Mouse (Mus musculus): ENCODE data around the gene Cd68.
A peak's percentile ranks its signal among the peaks of the same experiment; 100 is the strongest.
"Not testable (repeated sequence)": the region's sequence is repeated elsewhere in the genome, so short reads cannot be mapped to it uniquely, and the experiment has no call there.

The Cd68 gene

DNA sequence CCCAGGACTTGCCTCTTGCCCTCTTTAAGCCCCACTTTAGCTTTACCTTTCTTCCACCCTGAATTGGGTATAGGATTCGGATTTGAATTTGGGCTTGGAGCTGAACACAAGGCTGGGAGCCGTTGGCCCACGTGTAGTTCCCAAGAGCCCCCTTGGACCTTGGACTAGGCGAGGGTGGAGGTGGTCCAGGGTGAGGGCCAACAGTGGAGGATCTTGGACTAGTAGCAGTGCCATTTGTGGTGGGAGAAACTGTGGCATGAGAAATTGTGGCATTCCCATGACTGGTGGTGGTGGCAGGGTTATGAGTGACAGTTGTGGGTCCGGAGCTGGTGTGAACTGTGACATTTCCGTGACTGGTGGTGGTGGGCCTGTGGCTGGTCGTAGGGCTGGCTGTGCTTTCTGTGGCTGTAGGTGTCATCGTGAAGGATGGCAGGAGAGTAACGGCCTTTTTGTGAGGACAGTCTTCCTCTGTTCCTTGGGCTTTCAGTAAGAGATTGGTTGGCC lies 444 bp downstream of the Cd68 start:
- DNase-seq: no peak

DNA sequence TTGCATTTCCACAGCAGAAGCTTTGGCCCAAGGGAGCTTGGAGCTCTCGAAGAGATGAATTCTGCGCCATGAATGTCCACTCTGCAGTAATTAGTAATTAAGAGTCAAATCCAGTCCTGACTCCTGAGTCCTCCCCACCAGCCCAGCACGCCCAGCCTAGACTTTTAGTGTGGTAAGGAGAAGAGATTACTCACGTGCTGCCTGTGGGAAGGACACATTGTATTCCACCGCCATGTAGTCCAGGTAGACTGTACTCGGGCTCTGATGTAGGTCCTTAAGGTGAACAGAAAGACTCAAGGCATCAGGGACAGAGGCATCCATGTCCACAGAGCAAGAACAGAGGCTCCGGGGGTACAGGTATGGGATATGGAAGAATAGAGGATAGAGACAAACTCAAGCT lies 1.1 kb downstream of the Cd68 start:
- DNase-seq: no peak

- DNase-seq: peak in 1 of 2 experiments; percentile 47
These were observed 2.2 kb downstream of the Cd68 start for GRCm38 (mm10) chr11:69663795-69664194.

DNA sequence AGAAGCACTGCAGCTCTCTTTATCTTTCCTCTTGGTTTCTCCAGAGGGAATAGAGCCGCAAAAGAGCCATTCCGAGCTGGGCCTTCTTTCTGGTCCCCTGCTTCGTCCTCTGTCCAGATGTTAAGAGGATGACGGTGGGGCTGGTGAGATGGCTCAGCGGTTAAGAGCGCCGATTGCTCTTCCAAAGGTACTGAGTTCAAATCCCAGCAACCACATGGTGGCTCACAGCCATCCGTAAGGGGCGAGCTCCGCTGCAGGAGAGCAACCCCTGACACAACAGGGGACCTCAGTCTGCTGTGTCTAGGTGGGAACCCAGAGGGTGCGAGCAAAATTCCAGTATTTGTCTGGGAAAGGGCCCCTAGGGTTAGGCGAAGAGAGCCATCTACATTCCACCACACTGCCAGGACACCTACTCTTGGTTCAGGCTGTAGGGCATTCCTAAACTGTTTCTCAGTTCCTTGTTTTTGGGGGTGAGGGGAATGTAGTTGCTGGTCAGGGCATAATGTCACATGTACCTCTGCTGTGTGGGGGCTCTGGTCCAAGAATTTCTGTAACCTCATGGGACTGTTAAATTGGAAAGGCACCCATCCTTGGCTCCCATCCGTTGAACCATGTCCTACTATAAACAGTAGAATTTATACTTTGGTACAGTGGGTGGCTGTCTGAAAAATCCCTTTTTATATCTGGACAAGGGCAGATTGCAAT lies 2.8 kb downstream of the Cd68 start:
- DNase-seq: no peak

- DNase-seq: peak; percentile 94 to 95
These were observed 3.6 kb downstream of the Cd68 start, which contains the start of gene Mpdu1 for GRCm38 (mm10) chr11:69662213-69662966. Mpdu1 (minus strand) TSS chr11:69662642.

DNA sequence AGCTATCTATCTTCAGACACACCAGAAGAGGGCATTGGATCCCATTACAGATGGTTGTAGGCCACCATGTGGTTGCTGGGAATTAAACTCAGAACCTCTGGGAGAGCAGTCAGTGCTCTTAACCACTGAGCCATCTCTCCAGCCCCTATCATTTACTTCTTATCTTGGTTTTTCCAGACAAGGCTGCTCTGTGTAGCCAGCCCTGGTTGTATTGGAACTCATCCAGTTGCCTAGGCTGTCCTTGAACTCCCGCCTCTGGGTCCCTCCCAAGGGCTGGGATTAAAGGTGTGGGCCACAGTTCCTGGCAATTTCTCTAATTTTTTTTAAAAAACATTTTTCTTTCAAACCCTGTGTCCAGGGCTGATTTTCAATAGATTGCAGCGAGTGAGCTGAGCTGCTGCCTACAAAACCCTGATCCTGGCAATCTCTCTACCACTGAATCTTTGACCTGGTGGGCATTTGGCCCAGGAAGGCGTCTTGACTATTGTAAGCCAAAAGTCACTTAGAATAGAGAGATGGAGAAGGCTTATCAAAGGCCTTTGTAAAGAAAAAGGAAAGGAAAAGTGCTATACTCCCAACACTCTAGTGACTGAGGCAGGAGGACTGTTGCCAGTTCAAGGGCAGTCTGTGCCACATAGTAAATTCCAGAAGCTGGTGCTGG lies 4.6 kb downstream of the Cd68 start:
- peak in 1 of 2 experiments; percentile 55 for DNase-seq

DNA sequence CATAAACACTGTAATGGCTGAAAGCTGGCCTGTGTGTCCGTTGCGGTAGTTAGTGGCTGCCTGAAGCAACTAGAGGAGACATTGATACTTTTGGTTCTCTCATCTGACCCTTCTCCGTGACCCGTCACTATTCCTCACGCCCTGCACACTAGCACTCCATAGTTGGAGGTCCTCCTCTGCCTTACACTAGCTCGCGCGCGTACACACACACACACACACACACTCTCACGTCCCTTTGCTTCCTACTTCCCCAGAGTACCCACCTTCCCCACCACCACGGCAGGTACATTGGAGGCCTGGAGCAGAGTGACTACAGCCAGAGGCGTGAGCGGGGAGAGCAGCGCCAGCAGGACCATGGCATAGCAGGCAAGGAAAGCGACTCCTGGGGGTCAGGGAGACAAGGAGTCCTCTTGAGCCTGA lies 8.5 kb downstream of the Cd68 start:
- DNase-seq: no peak

GRCm38 (mm10) chr11:69656617-69657461 lies 9.1 kb downstream of the Cd68 start:
- DNase-seq: peak in 1 of 2 experiments; percentile 68

DNA sequence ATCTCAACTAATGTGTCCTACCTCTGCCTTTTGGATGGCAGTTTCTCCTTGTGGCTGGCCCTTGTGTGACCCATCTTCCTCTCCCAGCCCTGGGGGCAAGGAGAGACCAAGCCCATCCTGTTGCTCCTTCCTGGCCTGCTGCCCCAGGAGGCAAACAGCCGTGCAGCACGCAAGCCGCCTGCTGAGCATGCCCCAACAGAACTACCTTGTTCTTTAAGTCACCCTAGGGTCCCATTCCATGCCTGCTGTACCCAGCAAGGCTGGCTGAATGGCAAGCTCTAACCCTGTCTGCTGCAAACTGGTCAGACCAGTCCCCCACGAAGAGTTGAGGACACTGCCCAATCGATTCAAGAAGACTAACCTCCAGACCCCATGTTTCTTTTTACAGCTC lies 9.9 kb downstream of the Cd68 start:
- DNase-seq: no peak

- DNase-seq: peak; percentile 68 to 87
These were observed 10.5 kb downstream of the Cd68 start, which contains the start of gene Sox15 for GRCm38 (mm10) chr11:69655264-69656064. Sox15 (plus strand) TSS chr11:69655314.

DNA sequence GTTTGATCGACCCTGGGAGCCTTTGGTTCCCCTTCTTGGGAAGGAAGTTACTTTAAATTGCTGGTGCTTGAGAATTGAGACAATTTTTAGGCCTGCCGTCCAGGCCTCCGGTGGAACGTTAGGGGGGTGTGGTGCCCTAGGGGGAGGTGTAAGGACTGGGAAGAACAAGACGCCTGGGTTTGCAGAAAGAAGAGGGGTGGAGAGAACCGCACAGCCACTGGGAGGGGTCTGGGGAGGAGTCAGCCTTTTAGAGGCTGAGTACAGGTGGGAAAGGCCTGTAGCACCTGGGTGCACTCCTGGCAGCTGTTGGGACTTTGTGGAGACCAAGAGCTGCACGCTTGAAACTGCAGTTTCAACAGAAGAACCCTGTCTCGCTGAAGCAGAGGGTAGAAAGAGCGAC lies 11.2 kb downstream of the Cd68 start:
- DNase-seq: no peak

GRCm38 (mm10) chr11:69653399-69653798 lies 12.6 kb downstream of the Cd68 start:
- no peak for DNase-seq

- no peak for DNase-seq
These were observed 20.1 kb downstream of the Cd68 start for GRCm38 (mm10) chr11:69645860-69646259.

- DNase-seq: no peak
These were observed 30.5 kb downstream of the Cd68 start for GRCm38 (mm10) chr11:69635471-69635870.

GRCm38 (mm10) chr11:69633128-69633866 lies 32.7 kb downstream of the Cd68 start:
- peak; percentile 63 to 80 for DNase-seq

- peak; percentile 100 for DNase-seq
These were observed 33.5 kb downstream of the Cd68 start, which contains the start of gene Fxr2 for GRCm38 (mm10) chr11:69632284-69633089. Fxr2 (plus strand) TSS chr11:69632990.

- DNase-seq: peak; percentile 31 to 35
These were observed 36.2 kb downstream of the Cd68 start for GRCm38 (mm10) chr11:69629802-69630201.

GRCm38 (mm10) chr11:69628286-69628685 lies 37.7 kb downstream of the Cd68 start:
- DNase-seq: peak; percentile 81 to 91

DNA sequence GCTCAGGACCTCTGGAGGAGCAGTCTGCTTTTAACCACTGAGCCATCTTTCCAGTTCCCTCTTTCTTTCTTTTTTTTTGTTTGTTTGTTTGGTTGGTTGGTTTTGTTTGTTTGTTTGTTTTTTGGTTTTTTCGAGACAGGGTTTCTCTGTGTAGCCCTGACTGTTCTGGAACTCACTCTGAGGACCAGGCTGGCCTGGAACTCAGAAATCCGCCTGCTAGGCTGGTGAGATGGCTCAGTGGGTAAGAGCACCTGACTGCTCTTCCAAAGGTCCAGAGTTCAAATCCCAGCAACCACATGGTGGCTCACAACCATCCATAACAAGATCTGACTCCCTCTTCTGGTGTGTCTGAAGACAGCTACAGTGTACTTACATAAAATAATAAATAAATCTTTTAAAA lies 41.6 kb downstream of the Cd68 start:
- not testable (repeated sequence) for DNase-seq

GRCm38 (mm10) chr11:69623006-69623405 lies 42.9 kb downstream of the Cd68 start:
- DNase-seq: no peak
